Mouse (Mus musculus): ENCODE measurements around the gene Ddb2.

Gene Ddb2

GRCm38 (mm10) chr2:91183711-91184405 lies 52.9 kb downstream of the Ddb2 start, which contains the start of gene Madd:
Gene Madd (minus strand): TSS chr2:91183837.
- no peak for DNase-seq

GRCm38 (mm10) chr2:91183148-91183513 lies 53.7 kb downstream of the Ddb2 start:
- DNase-seq = peak; percentile 98 to 99

DNA sequence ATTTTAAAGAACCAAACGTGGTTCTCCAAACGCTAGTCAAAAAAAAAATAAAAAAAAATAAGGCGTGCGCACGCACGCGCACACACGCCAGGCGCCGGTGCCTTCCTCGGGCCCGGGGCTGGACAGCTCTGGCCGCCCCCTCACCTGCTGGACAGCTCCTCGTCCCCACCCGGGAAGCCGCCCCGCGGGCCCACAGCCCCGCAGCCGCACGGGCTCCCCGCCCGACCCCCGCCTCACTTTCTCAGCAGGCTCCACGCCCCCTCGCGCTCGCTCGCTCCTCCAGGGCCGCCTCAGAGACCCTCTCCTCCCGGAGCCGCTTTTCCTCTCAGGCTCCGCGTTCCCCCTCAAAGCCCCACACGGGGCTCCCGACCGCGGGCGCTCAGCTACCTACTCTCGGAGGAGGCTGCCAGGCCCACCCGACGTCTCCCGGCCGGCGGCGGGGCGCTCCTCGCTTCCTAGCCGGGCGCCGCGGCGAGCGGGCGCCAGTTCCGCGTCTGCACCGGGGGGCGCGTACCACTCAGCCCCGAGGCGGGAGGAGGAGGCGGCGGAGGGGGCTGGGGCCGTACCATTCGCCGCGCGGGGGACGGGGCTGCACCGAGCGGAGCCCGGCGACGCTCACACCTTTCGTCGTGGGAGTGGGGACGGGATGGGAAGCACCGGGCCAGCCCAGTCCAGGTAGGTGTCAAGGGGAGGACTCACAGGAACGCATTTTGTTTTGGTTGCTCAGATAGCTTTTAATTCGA lies 54.2 kb downstream of the Ddb2 start:
- DNase-seq = peak; percentile 94 to 97

DNA sequence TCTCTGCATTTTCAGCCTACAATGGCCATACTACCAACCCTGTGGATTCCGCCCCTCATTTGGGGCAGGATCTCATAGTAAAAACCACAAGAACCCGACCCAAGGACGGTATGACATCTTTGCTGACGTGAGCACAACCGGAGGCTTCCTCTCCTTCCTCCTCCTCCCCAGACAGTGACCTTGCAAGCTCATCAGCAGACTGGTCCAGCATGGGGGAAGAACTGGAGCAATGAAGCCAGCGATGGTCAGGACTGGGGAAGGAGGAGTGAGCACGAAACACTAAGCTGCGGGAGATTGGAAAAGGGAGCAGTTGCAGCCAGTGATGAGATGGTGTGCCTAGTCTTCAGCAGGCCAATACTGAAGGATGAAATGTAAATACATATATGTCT lies 54.8 kb downstream of the Ddb2 start:
- DNase-seq = peak; percentile 71 to 72

DNA sequence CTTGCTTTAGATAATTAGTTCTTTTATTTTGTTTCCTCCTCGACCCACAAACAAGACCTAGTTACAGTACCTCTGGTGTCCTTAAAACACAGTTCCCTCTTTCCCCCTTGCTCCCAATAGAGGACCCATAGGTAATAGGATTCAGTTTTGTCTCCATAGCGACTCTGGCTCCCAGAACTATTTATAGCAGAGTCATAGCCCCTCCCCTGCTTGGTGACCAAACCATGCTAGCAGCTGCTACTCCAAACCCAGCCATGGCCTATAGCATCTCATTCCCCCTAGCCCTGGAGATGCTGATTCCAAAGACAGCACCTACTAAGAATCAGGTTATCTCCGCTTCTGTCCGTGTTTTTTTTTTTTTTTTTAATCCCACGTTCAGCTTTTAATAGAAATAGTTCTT lies 56.1 kb downstream of the Ddb2 start:
- peak; percentile 52 to 74 for DNase-seq

DNA sequence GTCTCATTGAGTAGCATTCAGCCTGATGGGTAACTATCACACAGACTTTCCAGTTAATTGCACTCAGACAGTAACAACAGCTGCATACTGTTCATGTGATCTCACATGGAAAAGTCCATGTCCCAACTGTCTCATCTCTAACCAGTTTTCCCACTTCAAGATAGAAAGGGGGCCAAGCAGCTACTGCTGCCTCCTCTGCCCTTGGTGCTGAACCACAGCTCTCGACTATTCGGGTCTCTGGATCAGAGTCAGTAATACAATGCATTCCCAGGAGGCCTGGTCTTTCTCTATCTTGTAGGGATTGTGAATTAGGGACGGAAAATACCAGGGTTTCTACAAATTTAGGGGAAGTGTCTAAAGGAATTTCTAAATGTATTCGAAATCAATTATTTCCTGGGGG lies 57.0 kb downstream of the Ddb2 start:
- no peak for DNase-seq

- DNase-seq = peak in 1 of 2 experiments; percentile 24
Observed at GRCm38 (mm10) chr2:91176234-91176633, 60.5 kb downstream of the Ddb2 start.

DNA sequence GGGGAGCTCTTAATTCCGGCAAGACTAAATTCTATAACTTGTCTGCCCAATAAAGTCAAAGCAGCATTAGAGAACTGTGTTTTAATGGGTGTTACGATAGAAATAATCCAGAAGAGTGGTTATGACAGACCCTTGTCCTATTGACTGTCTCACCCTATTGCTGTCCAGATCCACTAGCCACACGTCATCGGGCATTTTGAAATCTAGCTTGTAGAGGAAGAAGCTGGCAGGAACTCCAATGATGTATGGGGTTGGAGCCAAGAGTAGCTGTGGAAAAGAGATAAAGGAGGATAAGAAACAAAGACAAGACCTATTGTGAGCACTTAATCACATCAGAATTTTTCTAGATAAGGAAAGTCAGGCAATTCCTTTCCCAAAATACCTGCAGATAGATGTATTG lies 61.3 kb downstream of the Ddb2 start:
- DNase-seq = no peak

- peak in 1 of 2 experiments; percentile 35 for DNase-seq
Observed at GRCm38 (mm10) chr2:91169587-91170322, 67.0 kb downstream of the Ddb2 start.

DNA sequence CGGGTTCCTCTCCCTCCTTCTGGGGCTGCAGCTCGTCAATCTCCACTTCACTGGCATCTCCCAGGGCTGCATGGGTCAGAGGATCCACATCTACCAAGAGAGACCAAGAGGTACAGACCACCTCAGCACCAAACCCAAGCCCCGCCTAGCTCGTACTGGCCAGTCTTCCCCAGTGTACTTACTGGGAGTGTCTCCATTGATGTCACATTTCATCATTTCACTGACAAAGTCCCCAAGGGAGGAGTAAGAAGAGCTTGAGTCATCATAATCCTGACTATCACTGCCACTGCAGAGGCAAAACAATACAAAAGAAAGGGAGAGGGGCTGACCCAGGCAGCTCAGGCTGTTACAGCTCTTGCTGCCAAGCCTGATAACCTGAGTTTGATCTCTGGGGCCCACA lies 69.2 kb downstream of the Ddb2 start:
- no peak for DNase-seq

DNA sequence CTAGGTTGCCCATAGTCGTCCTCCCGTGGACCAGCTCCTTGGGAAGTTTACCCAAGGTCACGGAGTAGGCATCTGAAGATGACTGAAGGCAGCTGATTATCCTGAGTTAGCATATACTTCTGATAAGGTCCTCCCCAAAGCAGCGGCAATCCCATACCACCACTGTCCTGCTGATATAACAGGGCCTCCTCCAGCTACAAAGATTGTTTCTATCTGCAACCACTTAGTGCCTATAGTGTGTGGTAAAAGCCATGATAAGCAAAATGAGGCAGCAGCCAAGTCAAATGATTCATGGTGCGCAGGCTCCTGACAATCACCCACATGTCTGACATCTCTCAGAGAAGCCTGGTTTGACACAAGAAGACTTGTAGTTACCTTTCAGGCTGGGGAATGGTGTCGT lies 71.8 kb downstream of the Ddb2 start:
- no peak for DNase-seq

DNA sequence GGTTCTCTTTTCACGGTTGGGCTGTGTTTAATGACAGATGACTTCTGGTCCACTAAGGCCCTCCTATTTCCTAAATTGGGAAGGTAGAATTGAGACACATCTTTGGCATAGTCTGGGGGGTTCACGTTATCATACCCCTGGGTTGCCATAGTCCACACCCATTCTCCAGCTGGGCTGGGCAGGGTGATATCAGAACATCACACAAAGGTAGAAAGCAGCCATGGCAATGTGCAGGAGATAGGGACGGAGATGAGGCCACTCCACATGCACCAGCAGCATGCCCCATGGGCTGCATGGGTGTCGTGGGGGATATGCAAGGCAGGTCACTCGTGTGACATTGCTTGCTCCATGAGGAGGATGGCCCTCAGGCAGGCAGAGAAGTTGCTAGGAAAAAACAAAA lies 73.2 kb downstream of the Ddb2 start:
- no peak for DNase-seq

DNA sequence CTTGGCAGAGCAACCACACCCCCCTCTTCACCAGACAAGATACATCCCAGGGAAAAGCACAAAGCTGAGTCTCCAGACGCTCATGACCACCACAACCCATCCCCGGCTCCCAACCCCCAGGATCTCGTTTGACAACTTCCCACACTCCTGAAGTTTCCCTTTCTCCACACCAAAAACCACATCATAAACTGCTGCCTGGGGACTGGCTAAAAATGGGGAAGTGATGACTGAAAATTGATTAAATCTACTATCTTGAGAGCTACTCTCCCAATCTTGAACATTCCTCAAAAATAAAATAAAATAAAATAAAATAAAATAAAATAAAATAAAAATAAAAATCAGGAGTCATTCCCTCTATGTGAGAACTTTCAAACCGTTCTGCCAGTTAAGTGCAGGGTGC lies 73.8 kb downstream of the Ddb2 start:
- DNase-seq = no peak

Measured in cerebellum, postnatal 25 days (tissue).